Mouse (Mus musculus): Measurements from ENCODE around the gene Lst1. TPM values are rescaled to one million over a fixed set of nuclear protein-coding genes. Genes with fewer than 3 reads are reported as not detected.

Gene Lst1
- 100 to 1,000 TPM; 614 to 632 TPM for total RNA-seq (2023)

DNA sequence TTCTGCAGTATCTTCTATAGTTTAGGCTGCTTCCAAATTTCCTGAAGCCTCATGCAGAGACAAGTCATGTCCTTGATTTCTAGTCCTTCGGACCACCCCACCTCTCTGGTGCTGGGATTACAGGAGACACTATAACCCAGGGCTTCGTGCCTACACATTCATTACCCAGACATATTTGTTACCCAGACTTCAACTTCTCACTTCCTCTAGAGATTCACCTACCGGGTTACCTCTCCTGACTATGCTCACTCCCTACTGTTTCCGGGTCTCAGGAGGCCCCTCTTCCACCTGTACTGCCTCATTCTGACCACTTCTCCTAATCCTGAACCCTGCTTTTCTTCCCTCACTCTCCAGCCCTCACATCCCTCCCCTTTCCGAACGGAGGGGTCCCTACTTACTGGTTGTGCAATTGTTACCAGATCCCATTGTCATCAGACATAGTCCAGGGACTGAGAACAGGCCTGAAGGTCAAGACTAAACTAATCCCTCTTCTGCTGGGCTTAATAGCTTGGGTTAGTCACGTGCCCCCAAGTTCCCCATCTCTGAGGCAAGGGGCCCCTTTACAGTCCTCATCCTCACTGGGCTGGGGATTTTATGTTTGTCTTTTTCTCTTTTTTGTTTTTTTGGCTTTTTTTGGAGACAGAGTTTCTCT lies at the start of gene Lst1:
Gene Lst1, minus strand, starts transcription at position 481 of the 652 bp plus-strand sequence.

DNA sequence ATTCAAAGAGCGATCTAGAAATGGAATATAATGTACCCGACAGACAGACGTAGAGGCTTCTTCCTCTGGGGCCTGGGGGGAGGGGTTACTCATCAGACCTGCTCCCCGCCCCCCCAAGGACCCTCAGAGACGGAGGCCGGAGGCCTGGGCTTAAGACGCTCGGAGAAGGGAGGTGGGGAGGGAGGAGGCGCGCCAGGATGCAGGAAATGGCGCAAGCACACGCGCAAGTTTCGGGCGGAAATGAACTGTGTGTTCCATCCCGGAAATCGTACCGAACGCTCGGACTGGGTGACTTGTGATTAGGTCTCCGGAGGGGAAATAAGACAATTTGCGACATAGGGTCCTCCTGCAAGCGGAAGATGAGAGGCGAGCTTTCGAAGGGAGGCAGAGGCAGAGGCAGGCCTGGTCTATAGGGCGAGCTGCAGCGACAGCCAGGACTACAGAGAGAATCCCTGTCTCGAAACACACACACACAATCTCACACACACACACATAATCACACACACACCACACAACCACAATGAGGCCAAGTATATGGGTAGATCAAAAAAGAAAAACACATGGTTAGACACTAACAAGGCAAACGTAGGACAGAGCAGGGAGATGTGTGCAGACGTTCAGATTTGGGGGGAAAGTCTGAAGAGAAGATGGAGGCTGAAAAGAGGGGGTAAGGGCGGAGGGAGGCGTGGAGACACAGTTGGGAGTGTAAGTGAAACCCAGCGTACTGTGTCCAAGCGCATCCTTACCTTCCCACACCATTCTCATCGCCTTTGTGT lies 47.6 kb upstream of the Lst1 start, which contains the start of gene Nfkbil1:
Gene Nfkbil1, minus strand, starts transcription at position 179 of the 776 bp plus-strand sequence.

DNA sequence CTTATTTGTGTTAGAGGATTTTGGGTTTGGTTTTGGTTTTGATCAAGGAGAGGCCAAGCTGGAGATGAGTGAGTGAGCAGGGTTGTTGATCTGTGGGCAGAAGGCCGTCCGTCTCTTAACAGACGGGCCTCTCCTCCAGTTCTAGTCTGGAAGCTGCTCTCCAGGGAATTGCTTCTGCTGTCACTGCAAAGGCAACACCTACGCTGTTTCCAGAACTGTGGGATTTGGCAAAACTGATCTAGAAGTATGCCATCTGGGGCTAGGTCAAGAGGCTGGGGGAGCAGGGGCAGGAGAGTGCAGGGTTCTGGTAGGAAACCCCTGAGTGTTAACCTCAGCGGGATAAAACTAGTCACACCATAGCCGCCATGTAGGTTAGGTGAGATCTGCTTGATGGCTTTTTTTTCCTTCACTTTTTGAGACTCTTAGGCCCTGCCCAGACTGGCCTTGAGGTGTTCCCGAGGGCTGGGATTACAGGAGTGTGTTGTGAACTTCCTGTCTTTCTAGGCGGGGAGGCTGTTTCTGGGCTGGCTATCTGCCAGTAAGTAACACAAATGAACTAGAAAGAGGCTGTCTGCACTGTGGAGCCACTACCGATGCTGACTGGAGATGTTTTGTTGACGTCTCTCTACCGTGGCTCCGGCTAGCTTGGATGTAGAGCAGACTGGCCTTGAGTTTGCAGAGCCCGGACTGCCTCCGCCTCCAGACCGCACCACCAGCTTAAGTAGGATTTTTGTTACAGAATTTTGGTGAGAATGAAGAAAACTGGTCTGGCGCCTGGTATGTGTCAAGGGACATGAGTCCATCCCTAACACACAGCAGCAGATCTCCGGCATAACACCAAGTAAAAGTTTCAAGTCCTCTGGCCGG lies 45.1 kb upstream of the Lst1 start, which contains the start of gene Atp6v1g2:
Gene Atp6v1g2, plus strand, starts transcription at position 547 of the 867 bp plus-strand sequence.

DNA sequence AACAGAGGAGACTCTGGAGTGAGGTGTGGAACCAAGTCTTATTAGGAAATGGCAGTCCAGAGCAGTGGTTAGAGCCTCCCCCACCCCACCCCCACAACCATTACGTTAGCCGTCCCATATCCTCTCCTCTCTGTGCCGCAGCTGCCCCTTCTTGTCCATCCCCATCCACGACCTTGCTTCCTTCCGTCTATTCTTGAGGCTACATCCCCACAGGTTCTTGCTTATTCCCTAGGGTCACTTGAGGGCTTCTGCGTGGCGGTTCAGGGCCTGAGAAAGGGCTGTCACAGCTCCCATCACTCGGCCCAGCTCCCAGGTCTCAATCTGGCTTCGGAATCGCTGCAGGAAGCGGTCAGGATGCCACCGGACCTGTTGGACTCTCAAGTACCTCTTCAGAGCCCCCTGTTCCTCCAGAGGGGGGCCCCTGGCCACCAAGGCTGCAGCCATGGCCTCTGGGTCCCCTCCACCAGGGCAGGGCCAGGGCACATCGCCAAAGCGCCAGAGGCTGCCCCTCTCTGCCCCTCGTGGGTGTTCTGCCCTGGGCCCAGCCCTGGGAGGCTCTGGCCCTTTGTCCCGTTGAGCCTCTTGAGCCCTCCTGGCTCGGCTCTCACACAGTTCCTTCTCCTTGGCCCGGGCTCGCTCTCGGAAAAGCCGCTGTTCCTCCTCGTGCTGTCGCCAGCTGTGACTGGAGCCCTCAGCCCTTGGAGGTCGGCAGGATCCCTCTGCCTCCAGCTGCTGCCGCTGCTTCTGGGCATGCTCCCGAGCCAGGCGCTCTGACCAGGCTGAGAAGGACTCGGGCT lies 32.1 kb upstream of the Lst1 start, which contains the start of gene Gm16181:
Gene Gm16181, plus strand, starts transcription at position 679 of the 797 bp plus-strand sequence.

GRCm38 (mm10) chr17:35204494-35205379 lies 16.5 kb upstream of the Lst1 start, which contains the start of gene Lta:
Gene Lta, minus strand, starts transcription at chr17:35205351.

DNA sequence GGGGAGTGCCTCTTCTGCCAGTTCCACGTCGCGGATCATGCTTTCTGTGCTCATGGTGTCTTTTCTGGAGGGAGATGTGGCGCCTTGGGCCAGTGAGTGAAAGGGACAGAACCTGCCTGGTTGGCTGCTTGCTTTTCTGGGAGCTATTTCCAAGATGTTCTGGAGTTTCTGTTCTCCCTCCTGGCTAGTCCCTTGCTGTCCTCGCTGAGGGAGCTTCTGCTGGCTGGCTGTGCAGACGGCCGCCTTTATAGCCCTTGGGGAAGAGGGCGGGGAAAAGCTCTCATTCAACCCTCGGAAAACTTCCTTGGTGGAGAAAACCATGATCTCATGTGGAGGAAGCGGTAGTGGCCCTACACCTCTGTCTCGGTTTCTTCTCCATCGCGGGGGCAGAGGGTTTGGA lies 13.5 kb upstream of the Lst1 start, which contains the start of gene Tnf:
Gene Tnf, minus strand, starts transcription at position 221 of the 400 bp plus-strand sequence.

DNA sequence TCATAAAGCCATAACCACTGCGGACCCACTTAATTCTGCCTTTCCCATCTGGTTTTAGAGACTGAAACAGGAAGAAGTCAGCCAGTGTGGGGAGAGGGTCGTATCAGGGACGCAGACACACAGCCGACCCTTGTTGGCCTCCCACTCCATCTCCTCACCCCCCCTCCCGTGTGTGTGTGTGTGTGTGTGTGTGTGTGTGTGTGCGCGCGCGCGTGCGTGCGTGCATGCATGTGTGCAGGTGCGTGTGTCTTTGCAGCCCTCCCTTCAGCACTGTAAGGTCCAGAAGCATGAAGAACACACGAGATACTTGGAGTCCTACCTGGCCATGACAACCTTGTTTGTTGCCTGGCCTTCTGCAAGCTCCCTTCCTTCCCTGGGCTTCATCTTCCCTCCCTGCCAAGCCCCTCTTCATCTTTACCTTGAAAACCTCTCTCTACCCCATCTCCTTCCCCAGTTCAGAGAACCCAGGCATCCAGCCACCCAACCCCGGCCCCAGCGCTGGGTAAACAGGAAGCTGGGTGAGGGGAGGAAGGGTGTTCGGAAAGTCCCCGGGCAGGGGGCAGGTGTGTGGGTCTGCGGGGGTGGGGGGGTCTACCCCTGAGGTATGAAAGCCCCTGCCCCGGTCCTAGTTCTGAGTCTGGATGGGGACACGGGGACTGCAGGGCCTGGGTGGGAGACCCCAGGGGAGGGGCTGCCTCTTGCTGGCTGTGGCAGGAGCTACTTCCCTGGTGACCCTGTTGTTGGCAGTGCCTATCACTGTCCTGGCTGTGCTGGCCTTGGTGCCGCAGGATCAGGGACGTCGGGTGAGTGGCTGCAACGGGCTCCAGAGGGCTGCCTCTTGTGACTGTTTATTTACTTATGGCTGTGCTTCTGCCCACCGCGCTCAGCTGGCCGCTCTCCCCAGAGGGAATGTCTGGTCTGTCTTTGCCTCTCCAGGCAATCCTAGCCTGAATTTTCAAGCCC lies 5.9 kb upstream of the Lst1 start, which contains the start of gene Ltb:
Gene Ltb, plus strand, starts transcription at position 559 of the 963 bp plus-strand sequence.

GRCm38 (mm10) chr17:35175968-35176367 lies 12.3 kb downstream of the Lst1 start, which contains the start of gene Aif1:
Gene Aif1, minus strand, starts transcription at chr17:35176068.

GRCm38 (mm10) chr17:35164568-35165450 lies 23.4 kb downstream of the Lst1 start, which contains the start of gene Prrc2a:
Gene Prrc2a, minus strand, starts transcription at chr17:35164897.

Other genes with a start within 250 kb of the Lst1 start
- gene Hspa1b, start 229.2 kb downstream of the Lst1 start, total RNA-seq (2023): 10 to 100 TPM in 1 of 2 experiments, 1 to 10 TPM in 1; 6.4 to 28.6 TPM
- gene Gm20481, start 218.5 kb downstream of the Lst1 start, total RNA-seq (2023): not detected
- gene Hspa1a, start 216.3 kb downstream of the Lst1 start, total RNA-seq (2023): 10 to 100 TPM; 14.6 to 41.1 TPM
- gene Hspa1l, start 215.7 kb downstream of the Lst1 start, total RNA-seq (2023): not detected
- gene Lsm2, start 206.6 kb downstream of the Lst1 start, total RNA-seq (2023): 10 to 100 TPM; 29.9 to 39.2 TPM
- 10 to 100 TPM; 61.3 to 70.3 TPM for gene Vars, start 187.5 kb downstream of the Lst1 start, total RNA-seq (2023)
- gene Vwa7, start 171.9 kb downstream of the Lst1 start, total RNA-seq (2023): not detected
- under 1 TPM; 0.82 to 0.84 TPM for gene Sapcd1, start 160.4 kb downstream of the Lst1 start, total RNA-seq (2023)
- 1 to 10 TPM; 6.7 to 8.8 TPM for gene Msh5, start 141.7 kb downstream of the Lst1 start, total RNA-seq (2023)
- 100 to 1,000 TPM; 271 to 302 TPM for gene Clic1, start 138.5 kb downstream of the Lst1 start, total RNA-seq (2023)
- gene Ddah2, start 129.4 kb downstream of the Lst1 start, total RNA-seq (2023): 1 to 10 TPM; 3.4 to 4.6 TPM
- gene Ly6g6c, start 123.1 kb downstream of the Lst1 start, total RNA-seq (2023): not detected
- under 1 TPM; 0.64 to 0.93 TPM for gene Mpig6b, start 122.3 kb downstream of the Lst1 start, total RNA-seq (2023)
- not detected for gene Ly6g6e, start 111.5 kb downstream of the Lst1 start, total RNA-seq (2023)
- gene Ly6g6d, start 110.4 kb downstream of the Lst1 start, total RNA-seq (2023): not detected
- gene Ly6g6f, start 102.8 kb downstream of the Lst1 start, total RNA-seq (2023): under 1 TPM; 0.31 to 0.55 TPM
- gene Abhd16a, start 99.2 kb downstream of the Lst1 start, total RNA-seq (2023): 10 to 100 TPM; 48.8 to 54.6 TPM
- not detected for gene Ly6g5c, start 80.2 kb downstream of the Lst1 start, total RNA-seq (2023)
- 10 to 100 TPM; 15.2 to 16.0 TPM for gene Ly6g5b, start 73.0 kb downstream of the Lst1 start, total RNA-seq (2023)
- 10 to 100 TPM; 25.6 to 26.4 TPM for gene Gpank1, start 67.0 kb downstream of the Lst1 start, total RNA-seq (2023)
- 100 to 1,000 TPM; 171 to 190 TPM for gene Csnk2b, start 66.4 kb downstream of the Lst1 start, total RNA-seq (2023)
- gene D17H6S53E, start 62.1 kb downstream of the Lst1 start, total RNA-seq (2023): 10 to 100 TPM; 17.0 to 23.1 TPM
- not detected for gene Apom, start 56.4 kb downstream of the Lst1 start, total RNA-seq (2023)
- 100 to 1,000 TPM; 245 to 298 TPM for gene Bag6, start 53.3 kb downstream of the Lst1 start, total RNA-seq (2023)
- gene Prrc2a, start 23.5 kb downstream of the Lst1 start, total RNA-seq (2023): 100 to 1,000 TPM; 187 TPM
- gene Aif1, start 12.4 kb downstream of the Lst1 start, total RNA-seq (2023): 10 to 100 TPM; 15.4 to 17.4 TPM
- gene Ltb, start 6.0 kb upstream of the Lst1 start, total RNA-seq (2023): 10 to 100 TPM; 89.3 to 97.8 TPM
- gene Tnf, start 13.6 kb upstream of the Lst1 start, total RNA-seq (2023): 10 to 100 TPM; 62.5 to 72.6 TPM
- under 1 TPM in 1 of 2 experiments, not detected in 1; 0.26 TPM for gene Lta, start 16.9 kb upstream of the Lst1 start, total RNA-seq (2023)
- under 1 TPM in 1 of 2 experiments, not detected in 1; 0.75 TPM for gene Gm16181, start 32.4 kb upstream of the Lst1 start, total RNA-seq (2023)
- gene Atp6v1g2, start 45.2 kb upstream of the Lst1 start, total RNA-seq (2023): 1 to 10 TPM; 2.2 to 3.4 TPM
- 10 to 100 TPM; 21.5 to 22.1 TPM for gene Nfkbil1, start 47.4 kb upstream of the Lst1 start, total RNA-seq (2023)
- 100 to 1,000 TPM; 206 to 207 TPM for gene Ddx39b, start 53.3 kb upstream of the Lst1 start, total RNA-seq (2023)
- 1,000 to 10,000 TPM; 1,338 to 1,458 TPM for gene H2-D1, start 74.3 kb upstream of the Lst1 start, total RNA-seq (2023)
- gene H2-Q1, start 132.0 kb upstream of the Lst1 start, total RNA-seq (2023): 1 to 10 TPM; 5.6 to 6.6 TPM
- gene H2-Q2, start 153.8 kb upstream of the Lst1 start, total RNA-seq (2023): 1 to 10 TPM; 6.4 to 7.1 TPM
- 10 to 100 TPM; 62.2 to 73.9 TPM for gene H2-Q4, start 191.2 kb upstream of the Lst1 start, total RNA-seq (2023)
- 10 to 100 TPM; 12.6 to 13.8 TPM for gene H2-Q6, start 236.4 kb upstream of the Lst1 start, total RNA-seq (2023)

Data from neutrophil, adult 59 days (primary cell).